Mouse (Mus musculus): Measurements from ENCODE around the gene Gosr2.

DNA sequence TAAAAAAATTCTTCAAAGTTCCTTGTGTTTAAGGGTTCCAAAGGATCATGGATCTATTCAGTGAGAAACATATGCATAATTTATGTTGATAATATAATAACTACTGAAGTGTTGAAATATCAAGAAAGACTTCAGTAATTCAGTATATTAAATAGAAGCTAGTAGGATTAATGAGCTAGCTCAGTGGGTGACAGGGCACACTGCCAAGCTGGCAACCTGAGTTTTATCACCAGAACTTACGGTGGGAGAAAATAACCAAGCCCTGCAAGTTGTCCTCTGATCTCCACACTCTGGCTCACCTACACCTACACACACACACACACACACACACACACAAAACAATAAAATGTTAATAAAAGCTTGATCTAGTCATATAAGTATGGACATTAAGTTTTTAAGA is 4.5 kb downstream of the Gosr2 start:
- TF ChIP-seq ZNF384 (IDR thresholded peaks at IDR 0.05; ENCODE audit: low read depth, low read length) (no peak), ZC3H11A (IDR thresholded peaks at IDR 0.05; ENCODE audit: borderline replicate concordance, low read depth, low read length) (no peak), CHD2 (IDR thresholded peaks at IDR 0.05; ENCODE audit: low read depth, low read length) (no peak), MAFK (IDR thresholded peaks at IDR 0.05; ENCODE audit: insufficient read depth, low read depth, low read length) (no peak)
